Mouse (Mus musculus) hindbrain, embryonic 13.5 days (tissue): Measurements from ENCODE around the gene Slc43a3. TPM values are rescaled to one million over a fixed set of nuclear protein-coding genes. Genes with fewer than 3 reads are reported as not detected.
A peak's percentile ranks its signal among the peaks of the same experiment; 100 is the strongest.
"Not testable (repeated sequence)": the region's sequence is repeated elsewhere in the genome, so short reads cannot be mapped to it uniquely, and the experiment has no call there.

Experiments
- ATAC-seq: fragments of 200-750 bp; cut with Nextera tagmentation; 2 replicates; pipeline ENCODE4 v1.8.0; 2017; ENCODE audit warnings: moderate TSS enrichment; ENCODE audit not compliant: low FRiP score
- H3K27ac ChIP-seq: fragments of 300-500 bp; sonication (generic); 2 replicates; pipeline ENCODE4 v1.5.1; 2015; ENCODE audit warnings: inconsistent platforms, mild to moderate bottlenecking, moderate library complexity
- H3K27me3 ChIP-seq: fragments of 300-500 bp; sonication (generic); 2 replicates; pipeline ENCODE4 v1.6.1; 2015; ENCODE audit warnings: mild to moderate bottlenecking, inconsistent platforms
- H3K36me3 ChIP-seq: fragments of 300-500 bp; sonication (generic); 2 replicates; pipeline ENCODE4 v1.6.1; 2015; ENCODE audit warnings: mild to moderate bottlenecking, inconsistent platforms
- H3K4me1 ChIP-seq: fragments of 300-500 bp; sonication (generic); replicated peaks from 2 replicates; pipeline ENCODE4 v1.6.1; 2015; ENCODE audit warnings: inconsistent platforms
- H3K4me2 ChIP-seq: fragments of 300-500 bp; sonication (generic); 2 replicates; pipeline ENCODE4 v1.6.1; 2015; ENCODE audit warnings: inconsistent platforms, mild to moderate bottlenecking, moderate library complexity
- H3K4me3 ChIP-seq: fragments of 300-500 bp; sonication (generic); 2 replicates; pipeline ENCODE4 v1.5.1; 2015; ENCODE audit warnings: mild to moderate bottlenecking, inconsistent platforms
- H3K9ac ChIP-seq: fragments of 300-500 bp; sonication (generic); 2 replicates; pipeline ENCODE4 v1.6.1; 2015; ENCODE audit warnings: mild to moderate bottlenecking, inconsistent platforms
- H3K9me3 ChIP-seq: fragments of 300-500 bp; sonication (generic); 2 replicates; pipeline ENCODE4 v1.6.1; 2016; ENCODE audit warnings: inconsistent platforms
- WGBS: fragments of 180-500 bp; shearing (Covaris S2); methylation state at CpG from one replicate; pipeline ENCODE4 v1.1.7; 2015; 5-methylcytosine and 5-hydroxymethylcytosine counted together
- polyA plus RNA-seq: library from polyadenylated mRNA; unstranded; fragments of >200 nt; fragmentation: Nextera tagmentation; extraction: Ambion mirVana; gene quantifications from 2 replicates; pipeline ENCODE4 v1.2.1, GENCODE M21; 2015

The Slc43a3 gene
- polyA plus RNA-seq: 6.1 and 7.0 TPM in 2 replicates

DNA sequence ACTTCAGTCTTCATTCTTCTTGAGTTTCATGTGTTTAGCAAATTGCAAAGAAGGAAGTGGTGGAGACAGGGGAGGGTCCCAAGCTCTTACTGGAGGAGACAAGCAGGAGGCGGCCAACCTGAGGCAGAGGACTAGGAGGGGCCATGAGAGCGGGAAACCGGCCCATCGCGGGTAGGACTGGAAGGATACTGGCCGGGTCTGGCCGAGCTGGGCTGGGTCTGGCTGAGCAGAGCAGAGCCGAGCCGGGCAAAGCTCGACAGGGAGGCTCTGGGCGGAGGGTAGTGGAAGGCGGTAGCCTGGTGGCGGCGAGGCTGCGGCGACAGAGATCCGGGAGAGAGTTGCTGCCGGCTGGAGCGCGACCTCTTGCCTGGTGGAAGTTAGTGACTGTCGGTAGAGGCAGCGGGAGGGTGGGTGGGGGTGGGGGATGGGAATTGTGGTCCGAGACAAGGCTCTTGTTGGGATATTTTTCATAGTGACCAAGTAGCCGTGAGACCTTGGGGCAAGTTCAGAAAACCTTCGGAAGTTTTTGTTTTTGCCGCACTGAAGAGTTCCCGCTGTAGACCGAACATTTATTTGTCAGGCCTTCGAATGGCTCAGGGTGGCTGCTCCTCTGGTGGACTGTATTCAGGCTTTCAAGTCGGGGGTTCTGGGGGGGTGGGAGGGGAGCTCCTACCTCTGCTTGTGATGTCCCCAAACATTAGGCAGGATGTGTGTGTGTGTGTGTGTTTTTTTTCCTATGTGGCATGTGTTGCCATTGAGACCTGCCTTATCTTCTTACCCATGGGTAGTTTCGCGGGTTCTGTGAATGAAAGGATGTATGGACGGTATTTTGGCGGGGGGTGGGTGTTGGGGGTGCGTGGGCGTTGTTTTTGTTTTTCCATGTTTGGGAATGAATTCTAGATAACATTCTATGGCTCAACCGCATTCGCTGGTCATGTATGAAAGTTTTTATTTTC lies at the start of gene Slc43a3:
TSS of gene Slc43a3 (plus strand) at position 106 of the 956 bp plus-strand sequence.
- H3K9ac ChIP-seq: no peak within 1 kb of the TSS
- H3K27ac ChIP-seq: no peak within 1 kb of the TSS
- H3K9me3 ChIP-seq: no peaks in the 10 kb centered on the region
- no peaks in the 10 kb centered on the region for H3K27me3 ChIP-seq
- peak within 1 kb of the TSS; percentile 52 for H3K4me2 ChIP-seq
- H3K36me3 ChIP-seq: no peaks in the 10 kb centered on the region
- peak within 1 kb of the TSS; percentile 32 for H3K4me3 ChIP-seq
- 23% methylated on average over 38 of the region's 38 CpGs for WGBS
- ATAC-seq: peak; percentile 85
- peaks cover 3% of the 10 kb centered on the region; the same call in 1 of the 2 replicates for H3K4me1 ChIP-seq

DNA sequence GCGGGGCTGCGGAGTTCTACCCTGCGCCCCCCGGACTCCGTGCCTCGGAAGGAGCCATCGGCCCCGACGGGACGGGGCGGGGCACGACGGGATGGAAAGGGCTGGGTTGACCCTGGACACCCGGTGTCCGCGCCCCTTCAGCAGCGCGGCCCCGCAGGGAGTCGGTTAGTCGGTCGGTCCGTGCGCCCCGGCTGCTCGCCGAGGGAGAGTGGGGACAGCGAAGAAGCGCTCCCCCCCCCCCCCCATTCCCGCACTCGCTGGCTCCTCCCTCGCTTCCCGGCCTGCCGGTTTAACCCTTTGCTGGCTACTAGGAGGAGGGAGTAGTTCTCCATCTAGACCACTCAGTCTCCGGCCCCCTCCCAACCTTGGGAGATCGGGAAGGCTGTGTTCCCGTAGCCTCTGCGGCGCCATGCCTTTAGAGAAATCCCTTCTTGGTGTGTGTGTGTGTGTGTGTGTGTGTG lies 49.5 kb upstream of the Slc43a3 start:
- peak; percentile 63 for ATAC-seq
- Histone ChIP-seq H3K4me1 (peaks cover 62% of the 10 kb centered on the region), H3K27me3 (peaks cover 90% of the 10 kb centered on the region)

DNA sequence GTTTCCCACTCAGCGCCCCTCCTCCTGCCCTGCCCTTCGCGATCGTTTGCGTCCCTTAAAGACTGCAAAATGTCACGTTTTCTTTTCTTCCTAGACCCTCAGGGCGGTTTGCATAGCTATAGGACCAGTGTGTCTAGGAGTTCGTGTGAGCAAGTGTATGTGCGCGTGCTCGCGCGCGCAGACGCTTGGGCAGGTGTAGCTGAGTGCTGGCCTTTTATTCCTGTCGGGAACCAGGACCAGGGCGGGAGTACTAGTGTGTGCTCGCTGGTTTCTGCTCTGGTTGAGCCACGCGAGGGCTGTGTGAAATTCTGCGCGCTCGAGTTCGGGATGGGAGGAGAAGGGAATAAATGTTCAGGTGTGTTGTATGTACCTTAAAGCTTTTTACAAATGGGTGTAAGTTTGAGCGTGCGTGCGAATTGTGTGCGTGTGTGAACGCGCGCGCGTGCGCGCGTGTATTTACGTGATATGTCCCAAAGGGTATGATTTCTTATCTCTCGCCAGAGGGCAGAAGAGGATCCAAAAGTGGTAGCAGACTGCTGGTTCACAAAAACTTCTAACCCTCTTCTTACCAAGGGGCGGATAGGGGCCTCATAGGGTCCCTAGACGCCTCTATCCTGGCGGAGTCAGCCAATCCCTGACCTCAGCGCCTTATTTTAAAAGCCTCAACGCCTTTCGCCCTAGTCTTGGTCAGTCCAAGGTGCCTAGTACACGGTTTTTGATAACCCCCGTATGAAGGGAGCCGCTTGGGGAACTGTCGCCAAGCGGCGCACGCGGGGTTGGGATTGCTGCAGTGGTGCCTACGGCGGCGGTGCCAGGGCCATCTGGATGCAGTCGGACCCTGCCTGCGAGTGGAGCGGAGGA lies 48.7 kb upstream of the Slc43a3 start:
- no peaks in the 10 kb centered on the region for H3K36me3 ChIP-seq
- no peaks in the 10 kb centered on the region for H3K9me3 ChIP-seq
- peaks cover 88% of the 10 kb centered on the region for H3K27me3 ChIP-seq
- WGBS: under 1% methylated on average over 58 of the region's 58 CpGs
- no peak overlapping the region for H3K27ac ChIP-seq
- peak overlapping the region; percentile 73 for H3K9ac ChIP-seq
- ATAC-seq: peak; percentile 52
- peak overlapping the region; percentile 95 for H3K4me2 ChIP-seq
- H3K4me3 ChIP-seq: peak overlapping the region; percentile 69
- H3K4me1 ChIP-seq: peaks cover 60% of the 10 kb centered on the region

More for the DNA sequence above, 49.5 kb upstream of the Slc43a3 start:
- 0% methylated on average over 23 of the region's 39 CpGs for WGBS
- Histone ChIP-seq H3K4me3 (peak overlapping the region; percentile 69), H3K9ac (peak overlapping the region; percentile 73), H3K36me3 (no peaks in the 10 kb centered on the region), H3K4me2 (peak overlapping the region; percentile 95), H3K9me3 (no peaks in the 10 kb centered on the region), H3K27ac (peak overlapping the region; percentile 55; the same call in 1 of the 2 replicates)

DNA sequence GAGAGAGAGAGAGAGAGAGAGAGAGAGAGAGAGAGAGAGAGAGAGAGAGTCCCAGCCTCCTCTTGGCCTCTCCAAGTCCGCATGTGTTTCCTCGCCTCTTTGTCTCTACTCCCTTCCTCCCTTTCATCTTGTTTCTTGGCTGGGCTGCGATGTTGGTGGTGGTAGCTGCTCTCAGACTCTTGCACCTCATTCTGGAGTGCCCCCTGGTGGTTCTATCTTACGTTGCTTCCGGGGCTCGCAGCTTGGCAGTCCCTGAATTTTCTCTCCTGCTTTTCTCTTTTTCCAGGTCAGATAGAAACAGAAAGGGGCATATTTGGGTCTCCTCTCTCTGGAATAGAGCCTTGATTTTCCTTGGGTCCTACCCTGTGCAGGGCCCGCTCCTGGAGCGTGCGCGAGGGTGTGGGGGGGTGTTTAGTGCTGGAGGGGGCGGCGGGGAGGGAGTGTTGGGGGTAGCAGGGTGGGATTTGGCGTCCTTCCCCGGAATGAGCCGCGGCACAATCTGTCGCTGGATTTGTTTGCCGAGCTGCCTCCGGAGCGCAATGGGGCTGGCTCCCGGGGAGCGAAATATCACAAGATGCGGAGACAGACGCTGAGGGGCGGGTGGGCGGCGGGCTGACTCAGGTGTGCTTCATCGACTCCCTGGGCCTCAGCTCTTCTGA lies 47.6 kb upstream of the Slc43a3 start:
- no peak for ATAC-seq
- Histone ChIP-seq H3K9me3 (no peaks in the 10 kb centered on the region), H3K27ac (no peak overlapping the region), H3K4me1 (peaks cover 48% of the 10 kb centered on the region), H3K27me3 (peaks cover 83% of the 10 kb centered on the region), H3K9ac (peak overlapping the region; percentile 53), H3K36me3 (no peaks in the 10 kb centered on the region), H3K4me3 (peak overlapping the region; percentile 29), H3K4me2 (peak overlapping the region; percentile 51)
- 3% methylated on average over 28 of the region's 28 CpGs for WGBS

DNA sequence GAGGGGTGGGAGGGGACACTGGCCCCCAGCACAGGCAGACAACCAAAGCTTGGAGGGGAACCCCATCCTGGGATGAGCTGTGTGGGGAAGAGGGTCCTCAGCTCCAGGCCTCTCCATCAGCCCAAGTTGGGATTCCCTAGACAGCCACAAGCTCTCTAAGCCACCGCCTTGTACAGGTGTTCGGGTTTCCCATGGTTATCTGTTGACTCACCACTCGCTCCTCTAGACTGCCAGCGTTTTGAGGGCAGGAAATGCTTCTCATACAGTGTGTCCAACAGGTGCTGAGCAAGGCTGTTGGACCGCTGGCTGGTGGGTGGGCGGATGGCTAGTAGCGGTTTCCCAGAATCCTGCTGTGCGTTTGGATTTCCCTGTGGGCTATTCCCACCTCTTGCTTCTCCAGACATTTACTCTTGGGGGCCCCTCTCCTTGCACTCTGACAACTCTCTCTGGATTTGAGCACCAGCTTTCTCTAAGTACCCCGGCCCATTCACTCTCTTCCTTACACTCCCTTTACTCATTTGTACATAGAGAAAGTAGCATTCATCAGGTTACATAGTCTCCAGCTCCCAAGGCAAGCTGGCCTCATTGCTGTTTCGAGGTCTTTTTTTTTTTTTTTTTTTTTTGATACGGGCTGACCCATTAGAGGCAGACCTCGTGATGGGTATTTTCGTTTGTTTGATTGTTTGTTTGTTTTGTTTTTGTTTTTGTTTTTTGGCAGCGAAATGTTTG lies 46.9 kb upstream of the Slc43a3 start:
- peaks cover 77% of the 10 kb centered on the region for H3K27me3 ChIP-seq

DNA sequence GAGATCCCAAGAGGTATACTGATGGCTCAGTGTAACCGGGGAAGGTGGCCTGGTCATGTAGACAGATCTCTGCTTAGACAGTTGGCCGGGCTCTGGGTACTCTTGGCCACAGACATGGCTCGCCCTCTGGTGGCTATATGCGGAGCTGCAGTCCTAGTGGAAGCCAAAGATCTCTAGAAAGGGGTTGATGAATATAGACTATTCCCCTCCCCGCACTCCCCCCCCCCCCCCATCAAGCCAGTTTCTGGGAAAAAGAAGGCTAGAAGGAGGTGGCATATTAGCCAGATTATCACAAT lies 46.4 kb upstream of the Slc43a3 start:
- H3K27me3 ChIP-seq: peaks cover 74% of the 10 kb centered on the region

More for the DNA sequence above, 46.9 kb upstream of the Slc43a3 start:
- Histone ChIP-seq H3K4me1 (peaks cover 45% of the 10 kb centered on the region), H3K4me3 (peak overlapping the region; percentile 29), H3K36me3 (no peaks in the 10 kb centered on the region), H3K27ac (no peak overlapping the region), H3K9ac (peak overlapping the region; percentile 53), H3K9me3 (no peaks in the 10 kb centered on the region), H3K4me2 (peak overlapping the region; percentile 51)
- ATAC-seq: no peak
- WGBS: 13% methylated on average over 14 of the region's 14 CpGs

DNA sequence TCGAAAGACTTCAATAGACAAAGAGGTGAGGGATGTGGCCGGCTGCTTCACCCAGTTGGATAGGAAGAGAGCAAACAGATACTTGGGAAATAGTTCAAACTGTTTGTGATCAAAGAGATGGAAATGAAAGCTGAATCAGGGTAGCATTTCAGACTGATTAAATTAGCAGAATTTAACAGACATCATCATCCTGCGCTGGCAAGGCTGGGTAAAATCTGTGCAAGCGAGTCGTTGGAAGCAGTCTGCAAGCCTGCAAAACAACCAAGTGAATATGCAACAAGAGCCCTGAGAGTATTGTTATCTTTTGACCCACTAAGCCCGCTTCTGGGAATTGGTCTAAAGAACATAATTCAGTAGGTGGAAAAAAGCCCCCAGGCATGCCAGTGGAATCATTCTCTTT lies 43.0 kb upstream of the Slc43a3 start:
- WGBS: 57% methylated on average over 6 of the region's 6 CpGs
- Histone ChIP-seq H3K9me3 (no peaks in the 10 kb centered on the region), H3K4me1 (peaks cover 12% of the 10 kb centered on the region), H3K9ac (no peak overlapping the region), H3K36me3 (no peaks in the 10 kb centered on the region), H3K4me3 (no peak overlapping the region), H3K4me2 (no peak overlapping the region), H3K27me3 (peaks cover 42% of the 10 kb centered on the region), H3K27ac (no peak overlapping the region)
- no peak for ATAC-seq

More for the DNA sequence above, 46.4 kb upstream of the Slc43a3 start:
- ATAC-seq: no peak
- Histone ChIP-seq H3K9ac (no peak overlapping the region), H3K36me3 (no peaks in the 10 kb centered on the region), H3K27ac (no peak overlapping the region), H3K9me3 (no peaks in the 10 kb centered on the region), H3K4me1 (peaks cover 42% of the 10 kb centered on the region), H3K4me2 (no peak overlapping the region), H3K4me3 (no peak overlapping the region)
- 3% methylated on average over 5 of the region's 5 CpGs for WGBS

DNA sequence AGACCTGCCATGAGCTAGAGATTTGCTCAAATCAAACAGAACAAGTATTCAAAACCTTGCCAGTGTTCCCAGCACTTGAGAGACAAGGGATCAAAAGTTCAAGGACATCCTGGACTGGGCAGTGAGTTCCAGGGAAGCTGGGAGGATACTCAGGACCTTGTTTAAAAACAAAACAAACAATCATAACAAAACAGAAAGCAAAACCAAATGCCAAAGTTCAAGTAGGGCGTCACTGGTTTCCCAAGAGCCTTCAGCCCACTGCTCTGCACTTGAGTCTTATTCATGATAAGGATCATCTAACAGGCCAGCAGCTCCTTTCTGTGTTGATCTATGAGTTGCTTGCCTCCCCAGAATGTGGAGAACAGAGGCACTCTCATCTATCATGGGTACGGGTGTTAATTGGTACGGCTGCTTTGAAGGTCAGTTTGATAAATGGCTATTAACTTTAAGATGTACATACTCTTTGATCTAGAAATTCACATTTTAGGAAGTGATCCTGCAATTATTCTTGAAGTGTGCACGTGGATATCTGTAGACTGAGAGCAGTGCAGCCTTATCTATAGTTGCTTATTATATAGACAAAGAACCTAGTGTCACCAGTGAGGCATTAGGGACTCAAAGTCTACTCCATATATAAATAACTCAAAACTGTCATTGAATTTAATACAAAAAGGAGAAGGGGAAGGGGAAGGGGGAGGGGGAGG lies 40.7 kb upstream of the Slc43a3 start:
- WGBS: 71% methylated on average over 4 of the region's 4 CpGs

DNA sequence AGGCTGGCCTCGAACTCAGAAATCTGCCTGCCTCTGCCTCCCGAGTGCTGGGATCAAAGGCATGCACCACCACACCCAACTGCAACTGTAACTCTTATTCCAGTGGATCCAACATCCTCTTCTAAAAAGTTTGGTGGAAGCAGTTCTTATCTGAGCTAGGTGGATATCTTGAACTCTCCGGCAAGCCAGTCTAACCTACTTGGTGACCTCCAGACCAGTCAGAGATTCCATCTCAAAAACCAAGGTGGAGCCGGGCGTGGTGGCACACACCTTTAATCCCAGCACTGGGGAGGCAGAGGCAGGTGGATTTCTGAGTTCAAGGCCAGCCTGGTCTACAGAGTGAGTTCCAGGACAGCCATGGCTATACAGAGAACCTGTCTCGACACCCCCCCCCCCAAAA lies 39.7 kb upstream of the Slc43a3 start:
- H3K27ac ChIP-seq, H3K4me2 ChIP-seq, ATAC-seq, H3K36me3 ChIP-seq, H3K9me3 ChIP-seq, H3K4me3 ChIP-seq, H3K4me1 ChIP-seq, H3K9ac ChIP-seq: not testable (repeated sequence)
- WGBS: 95% methylated on average over 6 of the region's 6 CpGs
- peaks cover 15% of the 10 kb centered on the region for H3K27me3 ChIP-seq

More for the DNA sequence above, 40.7 kb upstream of the Slc43a3 start:
- H3K9me3 ChIP-seq: no peaks in the 10 kb centered on the region
- H3K36me3 ChIP-seq: no peaks in the 10 kb centered on the region
- H3K27me3 ChIP-seq: peaks cover 24% of the 10 kb centered on the region
- no peaks in the 10 kb centered on the region for H3K4me1 ChIP-seq
- no peak for ATAC-seq
- H3K4me3 ChIP-seq: no peak overlapping the region
- no peak overlapping the region for H3K4me2 ChIP-seq
- H3K9ac ChIP-seq: no peak overlapping the region
- H3K27ac ChIP-seq: no peak overlapping the region

DNA sequence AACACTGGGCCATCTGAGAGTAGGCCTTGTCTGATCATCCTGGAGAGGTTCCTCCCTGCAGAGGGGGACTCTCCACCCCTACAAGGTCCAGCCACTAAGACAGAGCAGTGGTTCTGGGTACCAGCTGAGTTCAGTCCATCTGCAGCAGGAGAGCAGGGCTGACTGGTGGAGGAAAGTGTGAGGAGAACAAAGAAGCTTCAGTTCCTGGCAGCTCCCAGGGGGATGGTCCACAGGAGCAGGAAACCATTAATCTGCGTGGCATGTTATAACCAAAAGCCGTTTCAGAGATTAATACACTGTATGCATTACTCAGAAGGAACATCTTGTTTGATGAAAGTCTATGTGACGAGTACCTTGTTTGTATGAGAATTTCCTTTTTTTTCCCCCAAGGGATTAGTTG lies 23.7 kb upstream of the Slc43a3 start:
- ATAC-seq: no peak
- H3K36me3 ChIP-seq: no peaks in the 10 kb centered on the region
- no peak overlapping the region for H3K9ac ChIP-seq
- WGBS: 56% methylated on average over 3 of the region's 3 CpGs
- no peak overlapping the region for H3K27ac ChIP-seq
- no peak overlapping the region for H3K4me2 ChIP-seq
- H3K4me3 ChIP-seq: no peak overlapping the region
- H3K4me1 ChIP-seq: no peaks in the 10 kb centered on the region
- H3K27me3 ChIP-seq: no peaks in the 10 kb centered on the region
- H3K9me3 ChIP-seq: no peaks in the 10 kb centered on the region

DNA sequence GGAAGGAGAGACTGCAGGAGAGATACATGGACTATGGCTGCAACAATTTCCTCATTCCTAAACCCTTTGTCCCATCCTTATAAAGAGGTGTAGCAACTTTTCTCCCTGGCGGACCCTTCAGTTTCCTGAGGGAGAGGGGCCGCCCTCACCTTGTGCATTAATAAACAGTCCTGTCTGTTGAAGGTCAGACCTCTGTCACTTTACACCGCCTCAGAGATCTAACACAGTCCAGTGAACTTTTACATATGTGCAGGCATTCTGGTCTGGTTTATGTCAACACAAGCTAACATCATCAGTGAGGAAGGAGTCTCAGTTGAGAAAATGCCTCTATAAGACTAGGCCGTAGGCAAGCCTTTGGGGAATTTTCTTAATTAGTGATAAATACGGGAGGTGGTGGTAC lies 22.5 kb upstream of the Slc43a3 start:
- no peak for ATAC-seq
- Histone ChIP-seq H3K9me3 (no peaks in the 10 kb centered on the region), H3K9ac (no peak overlapping the region), H3K36me3 (no peaks in the 10 kb centered on the region), H3K4me3 (no peak overlapping the region), H3K27me3 (no peaks in the 10 kb centered on the region), H3K27ac (no peak overlapping the region), H3K4me1 (no peaks in the 10 kb centered on the region), H3K4me2 (no peak overlapping the region)
- WGBS: 87% methylated on average over 5 of the region's 5 CpGs
